Mouse (Mus musculus): ENCODE results near the gene Inpp5k.

Gene Inpp5k

DNA sequence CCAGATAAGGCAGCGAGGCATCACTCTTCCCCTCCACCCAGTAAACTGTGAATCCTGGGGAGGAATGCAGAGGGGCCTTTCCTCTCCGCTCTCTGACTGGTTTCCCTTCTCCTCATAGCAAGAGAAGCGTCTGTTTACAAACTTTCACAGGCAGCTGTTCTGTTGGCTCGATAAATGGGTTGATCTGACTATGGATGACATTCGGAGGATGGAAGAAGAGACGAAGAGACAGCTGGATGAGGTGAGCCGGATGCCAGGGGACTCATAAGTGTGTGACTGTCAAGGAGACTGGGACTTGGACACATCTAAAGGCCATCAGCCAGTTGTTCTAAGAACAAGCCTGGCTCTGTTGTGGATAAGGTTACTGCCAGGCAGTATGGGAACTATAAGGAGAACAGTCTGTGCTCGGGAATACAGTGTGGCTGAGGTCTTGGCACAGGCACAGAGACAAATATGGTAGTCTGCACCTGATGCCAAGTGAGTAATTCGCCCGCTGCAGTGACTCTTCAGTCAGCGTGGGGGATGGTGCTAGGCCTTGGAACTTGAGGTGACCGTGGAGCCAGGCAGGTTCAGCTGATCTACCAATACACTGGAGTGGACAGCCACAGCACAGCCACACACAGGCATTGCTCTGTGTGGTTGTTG lies 10.5 kb upstream of the Inpp5k start:
- DNase-seq (ENCODE audit: low spot score): no peak

- DNase-seq (ENCODE audit: low spot score): no peak
These were observed 9.4 kb upstream of the Inpp5k start for GRCm38 (mm10) chr11:75621426-75621825.

DNA sequence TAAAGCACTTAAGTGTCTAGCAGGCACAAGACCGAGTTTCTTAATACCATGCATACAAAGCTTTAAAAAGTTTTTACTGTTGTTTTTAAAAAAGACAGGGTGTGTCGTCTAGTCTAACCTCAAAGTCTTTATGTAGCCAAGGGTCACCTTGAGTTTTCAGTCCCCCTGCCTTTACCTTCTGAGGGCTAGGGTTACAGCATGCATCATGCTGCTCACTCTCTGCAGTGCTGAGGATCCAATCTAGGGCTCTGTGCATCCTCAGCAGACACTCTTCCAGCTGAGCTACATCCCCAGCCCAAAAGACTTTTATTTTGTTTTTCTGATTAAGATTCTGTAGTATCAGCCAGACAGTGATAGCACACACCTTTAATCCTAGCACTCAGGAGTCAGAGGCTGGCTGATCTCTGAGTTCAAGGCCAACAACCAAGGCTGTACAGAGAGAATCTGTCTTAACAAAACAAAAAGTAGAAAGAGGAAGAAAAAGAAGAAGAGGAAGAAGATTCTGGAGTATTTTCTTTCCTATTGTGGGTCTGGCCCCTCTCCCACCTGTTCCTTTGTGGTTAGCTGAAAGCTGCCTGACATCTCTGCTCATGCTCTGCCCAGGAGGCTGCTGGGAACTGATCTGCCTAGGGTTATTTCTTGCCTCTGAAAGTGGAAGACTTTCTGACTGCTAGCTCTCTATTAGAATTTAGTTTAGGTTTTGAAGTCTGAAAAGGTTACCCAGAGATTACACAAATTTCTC lies 8.0 kb upstream of the Inpp5k start:
- no peak for DNase-seq (ENCODE audit: low spot score)

- DNase-seq (ENCODE audit: low spot score): no peak
These were observed 6.7 kb upstream of the Inpp5k start for GRCm38 (mm10) chr11:75624102-75624554.

- DNase-seq (ENCODE audit: low spot score): no peak
These were observed 5.0 kb upstream of the Inpp5k start for GRCm38 (mm10) chr11:75625820-75626219.

DNA sequence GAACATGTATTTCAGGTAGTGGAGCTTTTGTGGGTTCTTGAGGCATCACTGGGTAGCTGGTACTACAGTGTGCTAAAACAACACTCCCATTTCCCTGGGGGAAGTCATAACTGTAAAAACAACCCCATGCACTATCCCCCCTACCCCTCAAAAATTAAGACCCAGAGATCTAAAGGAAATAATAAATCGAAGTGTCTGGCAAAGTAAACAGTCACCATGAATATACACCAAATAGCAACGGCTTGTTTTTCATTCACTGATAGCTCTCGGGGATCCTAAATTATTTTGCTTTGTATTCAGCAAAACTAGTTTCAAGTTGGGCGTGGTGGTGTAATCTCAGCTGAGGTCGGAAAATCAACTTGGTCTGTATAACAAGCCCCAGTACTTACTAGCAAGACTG lies 690 bp upstream of the Inpp5k start:
- no peak for DNase-seq (ENCODE audit: low spot score)

GRCm38 (mm10) chr11:75631561-75632225 lies 905 bp downstream of the Inpp5k start:
- no peak for DNase-seq (ENCODE audit: low spot score)

DNA sequence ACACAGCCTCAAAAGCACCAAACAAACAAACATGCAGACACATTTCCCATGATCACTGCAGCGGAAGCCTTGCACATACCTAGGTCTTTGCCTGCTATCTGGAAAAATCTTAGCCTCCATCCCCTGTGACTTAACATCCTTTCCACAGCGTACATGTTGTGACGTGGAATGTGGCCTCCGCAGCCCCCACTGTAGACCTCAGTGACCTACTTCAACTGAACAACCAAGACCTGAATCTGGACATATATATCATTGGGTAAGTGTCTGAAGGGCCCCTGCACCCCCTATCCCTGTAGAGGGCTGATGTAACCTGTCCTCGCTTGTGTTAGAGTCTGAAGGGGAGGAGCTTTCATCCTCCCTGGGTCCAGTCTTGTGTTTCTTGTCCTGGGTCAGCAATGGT lies 2.1 kb downstream of the Inpp5k start:
- DNase-seq (ENCODE audit: low spot score): no peak

DNA sequence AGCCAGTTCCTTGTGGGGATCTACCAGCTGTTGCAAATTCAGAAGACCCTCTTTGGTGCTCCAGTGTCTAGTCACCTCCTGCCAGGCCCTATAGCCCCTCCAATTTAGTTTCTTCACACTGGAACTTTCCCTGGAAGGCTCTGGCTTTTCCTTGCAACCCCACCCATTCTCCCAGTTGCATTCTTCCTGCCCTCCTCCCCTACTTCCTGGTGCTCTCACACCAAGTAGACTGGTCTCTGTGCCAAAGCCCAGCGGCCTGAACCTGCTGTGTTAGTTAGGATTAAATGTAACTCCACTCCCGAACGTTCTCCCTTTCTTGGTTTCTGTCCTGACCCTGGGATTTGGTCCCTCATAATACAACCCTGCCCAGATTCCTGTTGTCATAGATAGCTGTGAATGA lies 4.0 kb downstream of the Inpp5k start:
- no peak for DNase-seq (ENCODE audit: low spot score)

GRCm38 (mm10) chr11:75635315-75635714 lies 4.5 kb downstream of the Inpp5k start:
- DNase-seq (ENCODE audit: low spot score): peak; percentile 69

GRCm38 (mm10) chr11:75643323-75643722 lies 12.5 kb downstream of the Inpp5k start:
- DNase-seq (ENCODE audit: low spot score): no peak

DNA sequence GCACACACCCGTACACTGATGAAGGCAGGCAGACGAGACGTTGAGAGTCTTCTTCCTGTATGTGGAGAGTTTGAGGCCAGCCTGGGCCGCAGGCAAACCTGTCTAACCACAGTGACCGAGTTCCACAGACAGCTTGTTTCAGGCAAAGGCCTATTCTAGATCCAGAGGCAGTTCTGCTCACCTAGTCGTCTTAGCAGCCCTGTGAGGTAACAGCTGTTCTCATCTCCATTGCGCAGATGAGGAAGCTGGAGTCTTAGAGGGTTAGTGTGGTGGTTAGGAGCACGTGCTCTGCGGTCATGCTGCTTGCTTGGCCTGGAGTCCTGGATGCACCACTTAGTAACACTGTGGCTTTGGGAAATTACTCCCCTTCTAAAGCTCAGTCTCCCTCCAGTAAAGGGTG lies 13.9 kb downstream of the Inpp5k start:
- no peak for DNase-seq (ENCODE audit: low spot score)

GRCm38 (mm10) chr11:75647681-75648211 lies 17.0 kb downstream of the Inpp5k start:
- DNase-seq (ENCODE audit: low spot score): no peak

- no peak for DNase-seq (ENCODE audit: low spot score)
These were observed 18.4 kb downstream of the Inpp5k start for GRCm38 (mm10) chr11:75649155-75649561.

- DNase-seq (ENCODE audit: low spot score): peak; percentile 86
These were observed 19.5 kb downstream of the Inpp5k start, which contains the start of gene Myo1c for GRCm38 (mm10) chr11:75650311-75650710. Gene Myo1c (plus strand): TSS chr11:75650504.

GRCm38 (mm10) chr11:75650958-75651425 lies 20.2 kb downstream of the Inpp5k start:
- no peak for DNase-seq (ENCODE audit: low spot score)

GRCm38 (mm10) chr11:75651426-75652221 lies 20.8 kb downstream of the Inpp5k start:
- DNase-seq (ENCODE audit: low spot score): peak; percentile 84

DNA sequence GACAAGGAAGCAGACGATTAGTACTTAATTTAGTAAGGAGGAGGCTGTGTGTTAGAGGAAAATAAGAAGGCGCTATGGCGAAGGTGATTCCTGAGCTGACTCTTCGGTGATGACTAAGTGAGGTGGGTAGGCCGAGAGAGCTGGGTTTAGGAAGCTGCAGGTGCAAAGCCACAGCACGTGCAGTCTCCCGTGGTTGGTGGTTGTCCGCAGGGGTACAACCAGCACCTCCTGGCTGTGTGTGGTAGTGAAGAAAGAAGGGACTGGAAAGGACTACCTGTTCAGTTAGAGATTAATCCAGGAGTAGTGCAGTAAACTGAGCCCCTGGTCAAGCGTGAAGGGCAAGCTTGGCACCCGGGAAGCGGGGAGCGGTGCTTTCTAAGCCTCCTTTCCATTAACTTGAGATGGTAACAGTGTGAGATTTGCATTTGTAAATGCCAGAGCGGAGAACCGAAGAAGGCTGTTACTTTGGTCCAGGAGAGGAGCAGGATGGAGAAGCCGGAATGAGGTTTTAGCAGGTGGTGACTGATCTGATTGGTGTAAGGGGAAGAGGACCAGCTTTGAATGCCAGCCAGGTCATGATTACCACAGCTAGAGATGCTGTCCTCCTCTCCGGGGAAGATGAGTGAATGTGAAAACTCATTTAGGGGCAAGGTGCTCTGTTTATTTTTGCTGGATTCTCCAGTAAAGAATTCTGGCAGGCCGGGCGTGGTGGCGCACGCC lies 21.6 kb downstream of the Inpp5k start:
- DNase-seq (ENCODE audit: low spot score): no peak

DNA sequence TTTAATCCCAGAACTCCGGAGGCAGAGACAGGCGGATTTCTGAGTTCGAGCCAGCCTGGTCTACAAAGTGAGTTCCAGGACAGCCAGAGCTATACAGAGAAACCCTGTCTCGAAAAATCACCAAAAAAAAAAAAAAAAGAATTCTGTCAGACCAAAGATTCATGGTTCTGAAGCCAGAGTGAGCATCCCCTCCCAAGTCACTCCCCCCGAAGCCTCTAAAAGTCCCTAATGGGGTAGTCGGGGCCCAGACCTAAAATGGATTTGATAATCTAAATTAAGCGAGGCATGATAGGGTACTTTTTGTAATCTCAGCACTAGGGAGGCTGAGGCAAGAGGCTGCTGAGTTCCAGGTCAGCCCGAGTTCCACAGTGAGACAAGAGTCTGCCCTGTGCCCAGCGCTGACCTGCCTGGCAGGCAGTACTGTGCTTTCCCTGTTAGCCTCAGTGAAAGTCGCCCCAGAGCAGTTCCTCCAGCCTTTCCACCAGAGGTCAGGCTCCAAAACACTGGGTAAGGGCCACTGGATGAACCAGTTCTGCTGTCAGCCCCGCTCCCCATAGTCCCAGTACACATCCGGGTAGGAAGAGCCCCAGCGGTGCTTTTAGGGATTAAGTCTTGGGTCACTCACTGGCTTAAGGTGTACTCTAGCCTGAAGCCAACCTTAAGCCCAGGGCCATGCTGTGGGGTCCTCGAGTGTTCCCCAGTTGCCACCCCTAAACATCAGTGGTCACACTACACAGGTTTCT lies 22.3 kb downstream of the Inpp5k start:
- DNase-seq (ENCODE audit: low spot score): peak; percentile 31

- DNase-seq (ENCODE audit: low spot score): peak; percentile 94
These were observed 23.1 kb downstream of the Inpp5k start for GRCm38 (mm10) chr11:75653781-75654470.

All from yolk sac, embryonic 10.5 days (tissue).